Mouse (Mus musculus): ENCODE measurements at regions not wholly inside any gene's neighbourhood (a gene's known extent, or its start where the extent isn't known, plus 50 kb on each side); places are given as distances from the start of the nearest gene placed in this dataset.

- DNase-seq (ENCODE audit: low spot score): no peak
Observed at GRCm38 (mm10) chr8:86359518-86359917, 221.0 kb downstream of the Abcc12 start.

GRCm38 (mm10) chr8:86353816-86354215 lies 226.7 kb downstream of the Abcc12 start:
- DNase-seq (ENCODE audit: low spot score): no peak

GRCm38 (mm10) chr8:86351545-86352190 lies 228.8 kb downstream of the Abcc12 start:
- no peak for DNase-seq (ENCODE audit: low spot score)

- DNase-seq (ENCODE audit: low spot score): no peak
Observed at GRCm38 (mm10) chr8:86350128-86350527, 230.4 kb downstream of the Abcc12 start.

GRCm38 (mm10) chr8:86342016-86342684 lies 238.3 kb downstream of the Abcc12 start:
- DNase-seq (ENCODE audit: low spot score): no peak

- no peak for DNase-seq (ENCODE audit: low spot score)
Observed at GRCm38 (mm10) chr8:86338574-86339264, 241.8 kb downstream of the Abcc12 start.

GRCm38 (mm10) chr8:86331383-86331782 lies 249.1 kb downstream of the Abcc12 start:
- no peak for DNase-seq (ENCODE audit: low spot score)

GRCm38 (mm10) chr8:86328626-86329025 lies 251.9 kb downstream of the Abcc12 start:
- DNase-seq (ENCODE audit: low spot score): no peak

- no peak for DNase-seq (ENCODE audit: low spot score)
Observed at GRCm38 (mm10) chr8:86327982-86328381, 252.5 kb downstream of the Abcc12 start.

- DNase-seq (ENCODE audit: low spot score): no peak
Observed at GRCm38 (mm10) chr8:86325040-86325439, 255.4 kb downstream of the Abcc12 start.

- DNase-seq (ENCODE audit: low spot score): peak; percentile 31
Observed at GRCm38 (mm10) chr8:86324542-86324941, 255.9 kb downstream of the Abcc12 start.

- DNase-seq (ENCODE audit: low spot score): no peak
Observed at GRCm38 (mm10) chr8:86323823-86324222, 256.7 kb downstream of the Abcc12 start.

GRCm38 (mm10) chr8:86322494-86322893 lies 258.0 kb downstream of the Abcc12 start:
- peak; percentile 33 for DNase-seq (ENCODE audit: low spot score)

GRCm38 (mm10) chr8:86320938-86321337 lies 259.5 kb downstream of the Abcc12 start:
- no peak for DNase-seq (ENCODE audit: low spot score)

- DNase-seq (ENCODE audit: low spot score): no peak
Observed at GRCm38 (mm10) chr8:86318531-86318930, 262.0 kb downstream of the Abcc12 start.

- DNase-seq (ENCODE audit: low spot score): no peak
Observed at GRCm38 (mm10) chr8:86316236-86316635, 264.2 kb downstream of the Abcc12 start.

GRCm38 (mm10) chr8:86309460-86309859 lies 271.0 kb downstream of the Abcc12 start:
- no peak for DNase-seq (ENCODE audit: low spot score)

GRCm38 (mm10) chr8:86307339-86307738 lies 273.1 kb downstream of the Abcc12 start:
- DNase-seq (ENCODE audit: low spot score): no peak

- DNase-seq (ENCODE audit: low spot score): no peak
Observed at GRCm38 (mm10) chr8:86301885-86302509, 278.5 kb downstream of the Abcc12 start.

GRCm38 (mm10) chr8:86288713-86289384 lies 291.6 kb downstream of the Abcc12 start:
- DNase-seq (ENCODE audit: low spot score): no peak

- DNase-seq (ENCODE audit: low spot score): no peak
Observed at GRCm38 (mm10) chr8:86282922-86283321, 297.6 kb downstream of the Abcc12 start.

GRCm38 (mm10) chr8:86280093-86280721 lies 300.3 kb downstream of the Abcc12 start:
- no peak for DNase-seq (ENCODE audit: low spot score)
